Mouse (Mus musculus) hindbrain, embryonic 15.5 days (tissue): Measurements from ENCODE around the gene Zfy1. TPM values are rescaled to one million over a fixed set of nuclear protein-coding genes. Genes with fewer than 3 reads are reported as not detected.
A peak's percentile ranks its signal among the peaks of the same experiment; 100 is the strongest.
"Not testable (repeated sequence)": the region's sequence is repeated elsewhere in the genome, so short reads cannot be mapped to it uniquely, and the experiment has no call there.

Source experiments
- ATAC-seq: fragments of 200-750 bp; cut with Nextera tagmentation; 2 replicates; pipeline ENCODE4 v1.8.0; 2017; ENCODE audit warnings: low read depth, moderate number of reproducible peaks, moderate TSS enrichment; ENCODE audit not compliant: low FRiP score
- H3K27ac ChIP-seq: fragments of 300-500 bp; sonication (generic); replicated peaks from 2 replicates; pipeline ENCODE4 v1.5.1; 2015; ENCODE audit warnings: mild to moderate bottlenecking, inconsistent platforms
- H3K27me3 ChIP-seq: fragments of 300-500 bp; sonication (generic); 2 replicates; pipeline ENCODE4 v1.6.1; 2015; ENCODE audit warnings: control low read depth, inconsistent platforms
- H3K36me3 ChIP-seq: fragments of 300-500 bp; sonication (generic); 2 replicates; pipeline ENCODE4 v1.6.1; 2015; ENCODE audit warnings: control low read depth, inconsistent platforms
- H3K4me1 ChIP-seq: fragments of 300-500 bp; sonication (generic); replicated peaks from 2 replicates; pipeline ENCODE4 v1.6.1; 2015; ENCODE audit warnings: control low read depth, inconsistent platforms
- H3K4me2 ChIP-seq: fragments of 300-500 bp; sonication (generic); 2 replicates; pipeline ENCODE4 v1.6.1; 2015; ENCODE audit warnings: moderate library complexity, mild to moderate bottlenecking, inconsistent platforms
- H3K4me3 ChIP-seq: fragments of 300-500 bp; sonication (generic); 2 replicates; pipeline ENCODE4 v1.5.1; 2015; ENCODE audit warnings: mild to moderate bottlenecking, inconsistent platforms
- H3K9ac ChIP-seq: fragments of 300-500 bp; sonication (generic); 2 replicates; pipeline ENCODE4 v1.6.1; 2015; ENCODE audit warnings: inconsistent platforms
- H3K9me3 ChIP-seq: fragments of 300-500 bp; sonication (generic); 2 replicates; pipeline ENCODE4 v1.6.1; 2016; ENCODE audit warnings: control low read depth, inconsistent platforms
- WGBS: fragments of 180-500 bp; shearing (Covaris S2); methylation state at CpG from one replicate; pipeline ENCODE4 v1.1.7; 2015; 5-methylcytosine and 5-hydroxymethylcytosine counted together
- polyA plus RNA-seq: library from polyadenylated mRNA; unstranded; fragments of >200 nt; fragmentation: Nextera tagmentation; extraction: Ambion mirVana; gene quantifications from 2 replicates; pipeline ENCODE4 v1.2.1, GENCODE M21; 2015

Zfy1 gene
- not detected in 2 replicates for polyA plus RNA-seq

DNA sequence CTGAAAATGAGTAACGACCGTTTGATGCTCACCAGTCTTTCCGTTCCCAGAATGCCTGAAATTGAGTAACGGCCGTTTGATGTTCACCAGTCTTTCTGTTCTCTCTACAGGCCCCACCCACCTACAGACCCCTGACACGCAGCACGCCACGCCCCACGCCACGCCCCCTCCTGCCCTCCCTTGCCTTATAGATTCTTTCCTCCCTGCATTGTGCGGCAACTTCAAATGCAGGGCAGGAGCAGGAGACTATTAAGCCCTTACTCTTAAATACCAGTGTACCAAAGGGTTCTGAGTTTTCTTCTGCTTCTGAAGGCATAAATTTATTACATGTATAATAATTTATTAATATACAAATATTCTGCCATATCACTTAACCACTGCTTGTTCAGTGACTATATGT is at the start of gene Zfy1:
Gene Zfy1 (minus strand): TSS at position 101 of the 400 bp plus-strand sequence.
- no CpG with 5 or more reads among the region's 11 CpGs for WGBS
- H3K4me1 ChIP-seq = not testable (repeated sequence)

GRCm38 (mm10) chrY:818396-818795 is 21.2 kb upstream of the Zfy1 start, which contains the start of gene Uba1y:
TSS of gene Uba1y (plus strand) at chrY:818649.
- Histone ChIP-seq H3K36me3 (no peaks in the 10 kb centered on the region), H3K9me3 (no peaks in the 10 kb centered on the region), H3K27me3 (no peaks in the 10 kb centered on the region), H3K4me3 (no peak within 1 kb of the TSS), H3K9ac (no peak within 1 kb of the TSS), H3K4me2 (no peak within 1 kb of the TSS), H3K27ac (no peak within 1 kb of the TSS), H3K4me1 (no peaks in the 10 kb centered on the region)
- ATAC-seq = no peak
- 89% methylated on average over 9 of the region's 15 CpGs for WGBS

More for the DNA sequence above, at the start of gene Zfy1:
- H3K4me3 ChIP-seq, H3K9ac ChIP-seq, H3K36me3 ChIP-seq, H3K4me2 ChIP-seq, H3K27ac ChIP-seq, H3K9me3 ChIP-seq, H3K27me3 ChIP-seq, ATAC-seq: not testable (repeated sequence)

GRCm38 (mm10) chrY:808991-809661 is 11.9 kb upstream of the Zfy1 start:
- WGBS = 0% methylated on average over 8 of the region's 15 CpGs
- Histone ChIP-seq H3K4me1 (no peaks in the 10 kb centered on the region), H3K4me2 (peak overlapping the region; percentile 48), H3K27ac (no peak overlapping the region), H3K36me3 (no peaks in the 10 kb centered on the region), H3K9me3 (no peaks in the 10 kb centered on the region), H3K9ac (no peak overlapping the region), H3K4me3 (peak overlapping the region; percentile 19), H3K27me3 (no peaks in the 10 kb centered on the region)
- ATAC-seq = peak; percentile 65; the same call in 1 of the 2 replicates

Other genes starting within 250 kb of the Zfy1 start
- 0.04 and 0.16 TPM in 2 replicates for gene Uba1y, start 21.2 kb upstream of the Zfy1 start, polyA plus RNA-seq
- gene Kdm5d, start 100.4 kb upstream of the Zfy1 start, polyA plus RNA-seq = 8.4 and 8.5 TPM in 2 replicates
- gene Eif2s3y, start 213.1 kb upstream of the Zfy1 start, polyA plus RNA-seq = 37.5 and 38.9 TPM in 2 replicates